Mouse (Mus musculus): ENCODE data around the gene Abr. TPM values are rescaled to one million over a fixed set of nuclear protein-coding genes. Genes with fewer than 3 reads are reported as not detected.

Abr gene
- total and polyA plus RNA-seq, 2 experiments from 2014 or later, result 102 to 243 TPM

DNA sequence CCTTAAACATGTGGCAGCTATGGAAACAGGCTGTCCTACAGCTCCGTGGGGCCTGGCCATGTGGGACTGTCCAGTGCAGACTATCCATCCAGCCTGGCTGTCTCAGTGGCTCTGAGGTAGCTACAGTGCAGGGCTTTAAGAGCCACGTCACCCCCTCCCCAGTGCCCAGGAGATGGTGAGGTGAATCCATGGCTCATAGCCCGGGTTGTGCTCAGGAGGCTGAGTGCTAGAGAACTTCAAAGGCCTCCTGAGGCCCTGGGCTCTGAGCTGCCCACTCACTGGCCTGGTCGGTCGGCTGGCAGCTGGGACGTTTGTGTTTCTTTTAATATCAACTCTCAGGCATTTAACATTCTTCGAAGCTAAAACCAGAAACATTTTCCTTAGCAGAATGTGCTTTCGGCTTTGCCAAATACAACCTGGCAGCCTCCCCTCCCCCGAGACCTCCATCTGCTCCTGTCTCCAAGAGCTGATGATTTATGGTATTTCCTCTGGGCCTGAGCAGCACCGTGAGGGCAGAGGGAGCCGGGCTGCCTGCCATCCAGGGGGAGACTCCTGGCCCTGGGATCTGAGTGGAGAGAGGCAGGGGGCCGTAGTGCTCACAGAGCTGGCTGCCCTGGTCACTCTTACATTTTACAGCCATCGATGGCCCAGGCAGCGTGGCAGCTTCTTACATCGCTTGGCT is 172.5 kb downstream of the Abr start:
- WGBS, result 20% methylated on average over 15 of the region's 15 CpGs
- peaks cover 47% of the 10 kb centered on the region for H3K36me3 ChIP-seq (ENCODE audit: insufficient read depth, low read length)

DNA sequence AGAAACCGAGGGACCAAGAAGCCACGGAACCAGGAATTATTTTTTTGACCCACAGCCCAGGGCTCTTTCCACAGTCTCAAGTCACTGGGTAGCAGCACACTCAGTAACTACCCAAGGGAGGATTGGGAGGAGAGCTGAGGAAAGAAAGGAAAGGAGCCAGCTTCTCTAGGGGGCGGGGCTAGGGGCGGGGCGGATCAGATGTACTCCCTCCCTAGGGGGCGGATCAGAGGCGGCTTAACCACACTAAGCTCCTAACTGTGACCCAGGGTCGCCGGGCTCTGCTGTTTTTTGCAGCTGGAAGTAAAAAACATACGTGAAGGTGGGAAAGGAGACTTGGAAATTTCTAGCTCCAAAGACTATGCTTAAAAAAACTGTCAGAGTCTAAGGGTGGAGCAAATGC is 175.9 kb downstream of the Abr start:
- Histone ChIP-seq H3K27ac (ENCODE audit: low read depth, low read length) (peak overlapping the region; percentile 26; the same call in 1 of the 2 replicates), H3K9ac (replicated peaks; ENCODE audit: low read length, poor library complexity, severe bottlenecking) (no peak overlapping the region), H3K9me3 (ENCODE audit: low read length) (no peaks in the 10 kb centered on the region), H3K36me3 (ENCODE audit: insufficient read depth, low read length) (peaks cover 36% of the 10 kb centered on the region), H3K4me1 (ENCODE audit: insufficient read depth, low read length) (peaks cover 11% of the 10 kb centered on the region; the same call in 1 of the 2 replicates), H3K4me2 (ENCODE audit: low read depth, low read length, poor library complexity, severe bottlenecking) (no peak overlapping the region), H3K27me3 (ENCODE audit: insufficient read depth, low read length) (no peaks in the 10 kb centered on the region), H3K4me3 (ENCODE audit: low read depth, low read length) (no peak overlapping the region)
- WGBS, result 5% methylated on average over 10 of the region's 10 CpGs
- DNase-seq (ENCODE audit: low spot score) (peak; percentile 31), ATAC-seq (ENCODE audit: low FRiP score) (no peak)
- no peak for TF ChIP-seq CTCF (IDR thresholded peaks at IDR 0.05)

More for the DNA sequence above, 172.5 kb downstream of the Abr start:
- Histone ChIP-seq H3K27me3 (ENCODE audit: insufficient read depth, low read length) (no peaks in the 10 kb centered on the region), H3K9ac (replicated peaks; ENCODE audit: low read length, poor library complexity, severe bottlenecking) (peak overlapping the region; percentile 42), H3K4me1 (ENCODE audit: insufficient read depth, low read length) (peaks cover 11% of the 10 kb centered on the region; the same call in 1 of the 2 replicates), H3K27ac (ENCODE audit: low read depth, low read length) (peak overlapping the region; percentile 81), H3K4me2 (ENCODE audit: low read depth, low read length, poor library complexity, severe bottlenecking) (peak overlapping the region; percentile 10; the same call in 1 of the 2 replicates), H3K4me3 (ENCODE audit: low read depth, low read length) (no peak overlapping the region), H3K9me3 (ENCODE audit: low read length) (no peaks in the 10 kb centered on the region)
- ATAC-seq (ENCODE audit: low FRiP score) (no peak), DNase-seq (ENCODE audit: low spot score) (no peak)
- no peak for TF ChIP-seq CTCF (IDR thresholded peaks at IDR 0.05)

DNA sequence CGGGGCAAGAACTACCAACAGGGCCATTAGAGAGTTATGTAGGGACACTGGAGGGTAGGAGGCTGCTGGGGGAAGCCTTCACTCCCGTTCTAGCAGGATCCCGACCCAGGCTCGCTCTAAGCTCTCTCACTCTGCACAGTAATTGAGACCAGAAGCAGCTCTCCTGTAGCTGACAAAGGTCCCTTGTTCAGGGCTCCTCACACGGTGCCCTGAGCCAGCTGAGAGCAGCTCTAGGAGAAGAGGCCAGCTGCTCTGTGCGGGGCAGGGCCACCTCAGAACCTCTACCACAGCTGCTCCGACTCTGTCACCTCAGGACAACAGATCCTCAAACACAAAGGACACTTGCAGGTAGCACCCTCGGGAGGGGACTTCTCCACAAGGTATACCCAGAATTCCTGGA is 176.7 kb downstream of the Abr start:
- Histone ChIP-seq H3K4me2 (ENCODE audit: low read depth, low read length, poor library complexity, severe bottlenecking) (no peak overlapping the region), H3K4me1 (ENCODE audit: insufficient read depth, low read length) (peaks cover 11% of the 10 kb centered on the region; the same call in 1 of the 2 replicates), H3K27ac (ENCODE audit: low read depth, low read length) (no peak overlapping the region; the same call in 1 of the 2 replicates), H3K9ac (replicated peaks; ENCODE audit: low read length, poor library complexity, severe bottlenecking) (no peak overlapping the region), H3K27me3 (ENCODE audit: insufficient read depth, low read length) (no peaks in the 10 kb centered on the region), H3K36me3 (ENCODE audit: insufficient read depth, low read length) (peaks cover 36% of the 10 kb centered on the region), H3K9me3 (ENCODE audit: low read length) (no peaks in the 10 kb centered on the region), H3K4me3 (ENCODE audit: low read depth, low read length) (no peak overlapping the region)
- no peak for DNase-seq (ENCODE audit: low spot score)
- 26% methylated on average over 8 of the region's 8 CpGs for WGBS
- ATAC-seq (ENCODE audit: low FRiP score), result no peak
- no peak for TF ChIP-seq CTCF (IDR thresholded peaks at IDR 0.05)

DNA sequence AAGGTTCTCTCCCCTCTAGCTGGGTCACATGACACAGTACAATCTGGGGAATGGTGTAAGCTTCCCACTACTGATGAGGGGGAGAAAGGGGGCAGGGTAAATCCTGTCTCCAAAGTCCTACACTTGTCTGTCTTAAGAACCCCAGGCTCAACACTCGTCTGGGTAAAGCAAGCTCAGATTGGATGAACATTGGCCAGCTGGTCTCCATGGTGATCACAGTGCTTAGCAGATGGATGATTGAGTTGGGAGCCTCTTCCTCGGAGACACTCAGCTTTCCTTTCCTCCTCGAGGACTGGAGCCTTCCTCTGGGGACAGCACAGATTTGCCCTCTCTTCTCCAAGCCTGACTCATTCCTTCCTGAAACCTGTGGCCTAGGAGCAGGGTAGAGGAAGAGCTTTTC is 182.4 kb downstream of the Abr start:
- Histone ChIP-seq H3K9ac (replicated peaks; ENCODE audit: low read length, poor library complexity, severe bottlenecking) (no peak overlapping the region), H3K9me3 (ENCODE audit: low read length) (no peaks in the 10 kb centered on the region), H3K27ac (ENCODE audit: low read depth, low read length) (no peak overlapping the region), H3K36me3 (ENCODE audit: insufficient read depth, low read length) (peaks cover 20% of the 10 kb centered on the region), H3K27me3 (ENCODE audit: insufficient read depth, low read length) (no peaks in the 10 kb centered on the region), H3K4me2 (ENCODE audit: low read depth, low read length, poor library complexity, severe bottlenecking) (no peak overlapping the region), H3K4me1 (ENCODE audit: insufficient read depth, low read length) (peaks cover 10% of the 10 kb centered on the region), H3K4me3 (ENCODE audit: low read depth, low read length) (no peak overlapping the region)
- DNase-seq (ENCODE audit: low spot score) (peak; percentile 75), ATAC-seq (ENCODE audit: low FRiP score) (no peak)
- WGBS, result 7% methylated on average over 3 of the region's 3 CpGs
- no peak for TF ChIP-seq CTCF (IDR thresholded peaks at IDR 0.05)

DNA sequence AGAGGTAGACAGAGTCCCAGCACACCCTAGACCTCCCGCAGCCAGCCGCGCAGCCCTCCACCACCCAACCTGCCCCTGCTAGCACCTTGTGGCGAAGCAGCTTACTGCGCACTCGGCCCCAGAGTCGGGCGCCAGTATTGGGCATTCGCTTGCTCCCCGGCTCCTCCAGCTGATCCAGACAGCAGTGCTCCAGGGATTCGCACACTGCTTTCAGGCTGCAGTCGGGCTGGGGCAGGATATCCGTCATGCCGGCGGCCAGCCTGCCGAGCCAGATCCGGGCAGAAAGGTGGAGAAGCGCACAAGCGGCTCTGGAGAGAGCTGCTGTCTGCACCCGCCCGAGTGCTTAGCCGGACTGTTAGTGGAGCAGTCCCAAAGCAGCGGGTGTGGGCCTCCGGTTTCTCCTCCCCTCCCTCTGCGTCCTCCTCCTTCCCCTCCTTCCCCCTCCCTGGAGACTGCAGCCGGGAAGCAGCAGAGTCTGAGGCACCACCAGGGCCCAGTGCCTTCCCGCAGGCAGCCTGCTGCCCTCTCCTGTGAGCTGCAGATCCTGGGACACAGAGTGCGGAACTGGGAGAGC is 185.2 kb downstream of the Abr start:
- Histone ChIP-seq H3K4me1 (ENCODE audit: insufficient read depth, low read length) (peaks cover 10% of the 10 kb centered on the region), H3K9ac (replicated peaks; ENCODE audit: low read length, poor library complexity, severe bottlenecking) (0 out of 2 replicates have a peak overlapping the region, but pooled peaks have one; percentile 5), H3K27ac (ENCODE audit: low read depth, low read length) (peak overlapping the region; percentile 73), H3K27me3 (ENCODE audit: insufficient read depth, low read length) (no peaks in the 10 kb centered on the region), H3K36me3 (ENCODE audit: insufficient read depth, low read length) (peaks cover 29% of the 10 kb centered on the region), H3K4me3 (ENCODE audit: low read depth, low read length) (peak overlapping the region; percentile 26; the same call in 1 of the 2 replicates), H3K4me2 (ENCODE audit: low read depth, low read length, poor library complexity, severe bottlenecking) (peak overlapping the region; percentile 36), H3K9me3 (ENCODE audit: low read length) (no peaks in the 10 kb centered on the region)
- peak; percentile 19; the same call in 1 of the 2 replicates for TF ChIP-seq CTCF (IDR thresholded peaks at IDR 0.05)
- 8% methylated on average over 27 of the region's 28 CpGs for WGBS
- DNase-seq (ENCODE audit: low spot score) (peak; percentile 66), ATAC-seq (ENCODE audit: low FRiP score) (peak; percentile 47)

DNA sequence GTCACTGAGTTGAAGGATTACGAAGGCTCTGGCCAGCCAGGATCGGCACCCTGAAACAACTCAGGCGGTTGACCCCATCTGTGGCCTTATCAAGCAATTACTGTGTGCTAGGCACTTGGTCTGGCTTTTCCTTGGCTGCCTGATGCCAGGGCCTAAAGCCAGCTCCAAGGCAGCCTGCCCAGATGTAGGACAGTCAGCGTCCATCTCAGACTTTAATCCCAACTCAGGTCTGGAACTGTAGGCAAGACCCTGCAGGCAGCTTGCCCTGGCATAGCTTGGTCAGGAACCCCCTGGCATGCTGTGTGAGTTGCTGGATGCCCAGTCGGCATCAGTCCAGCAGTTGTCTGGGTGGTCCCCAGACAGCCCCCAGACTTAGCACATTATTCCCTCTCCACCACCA is 186.1 kb downstream of the Abr start:
- H3K27ac ChIP-seq (ENCODE audit: low read depth, low read length), result peak overlapping the region; percentile 73; the same call in 1 of the 2 replicates
- peaks cover 10% of the 10 kb centered on the region for H3K4me1 ChIP-seq (ENCODE audit: insufficient read depth, low read length)
- H3K9me3 ChIP-seq (ENCODE audit: low read length), result no peaks in the 10 kb centered on the region
- ATAC-seq (ENCODE audit: low FRiP score) (peak; percentile 28), DNase-seq (ENCODE audit: low spot score) (peak; percentile 78)
- H3K9ac ChIP-seq (replicated peaks; ENCODE audit: low read length, poor library complexity, severe bottlenecking), result no peak overlapping the region
- H3K27me3 ChIP-seq (ENCODE audit: insufficient read depth, low read length), result no peaks in the 10 kb centered on the region
- H3K4me3 ChIP-seq (ENCODE audit: low read depth, low read length), result no peak overlapping the region; the same call in 1 of the 2 replicates
- 60% methylated on average over 5 of the region's 5 CpGs for WGBS
- H3K36me3 ChIP-seq (ENCODE audit: insufficient read depth, low read length), result peaks cover 29% of the 10 kb centered on the region
- TF ChIP-seq CTCF (IDR thresholded peaks at IDR 0.05), result no peak
- H3K4me2 ChIP-seq (ENCODE audit: low read depth, low read length, poor library complexity, severe bottlenecking), result peak overlapping the region; percentile 1

Measured in midbrain, postnatal 0 days (tissue).